Mouse (Mus musculus) embryonic facial prominence, embryonic 10.5 days (tissue): ENCODE results near the gene Cib4. TPM values are rescaled to one million over a fixed set of nuclear protein-coding genes. Genes with fewer than 3 reads are reported as not detected.

Source experiments
- DNase-seq: peaks from one replicate; pipeline ENCODE4 v3.0.0-alpha.2; 2017; ENCODE audit warnings: low spot score
- H3K27ac ChIP-seq: fragments of 300-500 bp; sonication (generic); replicated peaks from 2 replicates; pipeline ENCODE4 v1.5.1; 2016; ENCODE audit warnings: mild to moderate bottlenecking
- H3K27me3 ChIP-seq: fragments of 300-500 bp; sonication (generic); replicated peaks from 2 replicates; pipeline ENCODE4 v1.6.1; 2016; ENCODE audit warnings: low read depth, mild to moderate bottlenecking; ENCODE audit not compliant: poor library complexity, severe bottlenecking
- H3K36me3 ChIP-seq: fragments of 300-500 bp; sonication (generic); replicated peaks from 2 replicates; pipeline ENCODE4 v1.6.1; 2016; ENCODE audit warnings: mild to moderate bottlenecking, moderate library complexity
- H3K4me1 ChIP-seq: fragments of 300-500 bp; sonication (generic); 2 replicates; pipeline ENCODE4 v1.6.1; 2016
- H3K4me3 ChIP-seq: fragments of 300-500 bp; sonication (generic); 2 replicates; pipeline ENCODE4 v1.5.1; 2016; ENCODE audit warnings: mild to moderate bottlenecking, moderate library complexity
- H3K9me3 ChIP-seq: fragments of 300-500 bp; sonication (generic); 2 replicates; pipeline ENCODE4 v1.6.1; 2016; ENCODE audit warnings: mild to moderate bottlenecking
- WGBS: fragments of 180-500 bp; shearing (Covaris S2); methylation state at CpG from one replicate; pipeline ENCODE4 v1.1.7; 2016; 5-methylcytosine and 5-hydroxymethylcytosine counted together
- polyA plus RNA-seq: library from polyadenylated mRNA; unstranded; fragments of >200 nt; fragmentation: Nextera tagmentation; extraction: Ambion mirVana; gene quantifications from 2 replicates; pipeline ENCODE4 v1.2.1, GENCODE M21; 2016

Gene Cib4
- polyA plus RNA-seq: not detected in 2 replicates

- no peak within 1 kb of the TSS for H3K4me3 ChIP-seq
- 38% methylated on average over 2 of the region's 2 CpGs for WGBS
- DNase-seq: peak; percentile 27
Observed at GRCm38 (mm10) chr5:30545698-30546097, at the start of gene Cib4. Gene Cib4 (minus strand): TSS chr5:30545836.

DNA sequence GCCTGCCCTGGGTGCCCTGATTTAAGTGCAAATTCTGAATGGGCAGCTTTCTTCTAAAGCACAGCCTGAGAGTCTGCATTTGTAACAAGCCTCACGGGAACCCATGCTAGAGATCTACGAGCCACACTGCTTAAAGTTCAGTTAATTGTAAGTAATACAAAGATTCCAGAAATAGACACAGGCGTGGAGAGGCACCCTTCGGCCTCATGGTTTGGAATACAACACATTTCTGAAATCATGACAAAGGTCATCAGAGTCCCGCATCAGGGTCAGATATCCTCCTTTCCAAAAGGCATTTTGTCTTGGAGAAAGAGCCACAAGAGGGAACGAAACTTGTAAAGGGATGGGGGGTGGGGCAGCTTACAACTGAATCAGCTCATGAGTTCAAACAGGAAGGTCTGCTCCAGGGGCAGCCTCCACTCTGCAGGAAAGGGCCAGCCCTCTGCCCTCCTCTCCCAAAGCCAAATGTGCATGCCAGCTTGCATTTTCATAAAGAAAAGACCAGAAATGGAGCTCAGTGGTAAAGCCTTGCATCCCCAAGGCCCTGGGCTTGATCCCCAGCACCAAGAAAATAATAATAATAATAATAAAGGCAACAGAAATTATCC, 49.4 kb upstream of the Cib4 start:
- 38% methylated on average over 6 of the region's 6 CpGs for WGBS
- H3K36me3 ChIP-seq: no peaks in the 10 kb centered on the region
- no peak overlapping the region for H3K4me3 ChIP-seq
- peaks cover 24% of the 10 kb centered on the region for H3K27me3 ChIP-seq
- no peak overlapping the region; the same call in 1 of the 2 replicates for H3K27ac ChIP-seq
- H3K4me1 ChIP-seq: peaks cover 28% of the 10 kb centered on the region
- H3K9me3 ChIP-seq: no peaks in the 10 kb centered on the region
- no peak for DNase-seq

More at GRCm38 (mm10) chr5:30545698-30546097, at the start of gene Cib4:
- Histone ChIP-seq H3K9me3 (no peaks in the 10 kb centered on the region), H3K4me1 (peaks cover 10% of the 10 kb centered on the region), H3K27ac (no peak within 1 kb of the TSS), H3K27me3 (no peaks in the 10 kb centered on the region), H3K36me3 (no peaks in the 10 kb centered on the region)

DNA sequence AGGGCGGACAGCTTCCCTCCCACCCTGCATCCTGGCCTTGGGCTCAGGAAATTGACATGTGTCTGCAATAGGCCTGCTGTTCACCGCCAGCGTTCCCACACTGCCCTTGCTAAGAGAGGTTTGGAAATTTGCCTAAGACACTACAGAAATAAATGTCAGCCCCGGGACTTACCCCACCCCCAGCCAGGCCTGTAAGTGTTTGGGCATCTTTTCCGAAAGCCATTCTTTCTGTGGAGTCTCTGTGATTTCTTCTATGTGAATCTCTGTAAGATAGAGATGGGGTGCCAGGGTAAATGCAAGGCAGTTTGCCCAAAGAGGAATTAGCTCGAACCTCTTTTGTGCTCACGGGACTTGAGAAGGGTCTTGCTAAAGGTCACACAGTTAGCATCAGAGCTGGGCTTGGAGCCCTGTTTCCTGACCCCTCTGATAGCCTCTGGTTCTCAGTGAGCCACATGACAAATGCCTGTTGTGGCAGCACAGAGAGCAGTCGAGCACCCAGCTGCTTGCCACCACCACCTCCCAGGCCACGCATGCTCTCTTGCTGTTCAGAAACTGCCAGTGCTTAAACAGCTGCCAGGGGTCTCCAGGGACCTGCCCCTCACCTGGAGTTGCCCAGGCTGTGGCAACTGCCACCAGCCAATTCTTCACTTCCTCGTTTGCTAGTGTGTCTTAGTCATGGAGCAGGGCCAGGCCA, 48.3 kb upstream of the Cib4 start:
- peaks cover 35% of the 10 kb centered on the region for H3K27me3 ChIP-seq

GRCm38 (mm10) chr5:30593360-30593759, 47.7 kb upstream of the Cib4 start:
- Histone ChIP-seq H3K9me3 (no peaks in the 10 kb centered on the region), H3K27ac (no peak overlapping the region), H3K27me3 (peaks cover 41% of the 10 kb centered on the region), H3K4me1 (peaks cover 38% of the 10 kb centered on the region), H3K4me3 (no peak overlapping the region), H3K36me3 (no peaks in the 10 kb centered on the region)
- WGBS: 80% methylated on average over 11 of the region's 11 CpGs
- DNase-seq: no peak

More for the DNA sequence above, 48.3 kb upstream of the Cib4 start:
- Histone ChIP-seq H3K27ac (no peak overlapping the region), H3K36me3 (no peaks in the 10 kb centered on the region), H3K9me3 (no peaks in the 10 kb centered on the region), H3K4me1 (peaks cover 32% of the 10 kb centered on the region), H3K4me3 (no peak overlapping the region)
- peak; percentile 14 for DNase-seq
- WGBS: 39% methylated on average over 10 of the region's 10 CpGs

- H3K27ac ChIP-seq: no peak overlapping the region
- DNase-seq: no peak
- H3K9me3 ChIP-seq: no peaks in the 10 kb centered on the region
- H3K4me1 ChIP-seq: peaks cover 48% of the 10 kb centered on the region
- H3K36me3 ChIP-seq: no peaks in the 10 kb centered on the region
- peaks cover 50% of the 10 kb centered on the region for H3K27me3 ChIP-seq
- WGBS: 83% methylated on average over 11 of the region's 11 CpGs
- H3K4me3 ChIP-seq: no peak overlapping the region
Observed at GRCm38 (mm10) chr5:30592279-30592980, 46.8 kb upstream of the Cib4 start.

DNA sequence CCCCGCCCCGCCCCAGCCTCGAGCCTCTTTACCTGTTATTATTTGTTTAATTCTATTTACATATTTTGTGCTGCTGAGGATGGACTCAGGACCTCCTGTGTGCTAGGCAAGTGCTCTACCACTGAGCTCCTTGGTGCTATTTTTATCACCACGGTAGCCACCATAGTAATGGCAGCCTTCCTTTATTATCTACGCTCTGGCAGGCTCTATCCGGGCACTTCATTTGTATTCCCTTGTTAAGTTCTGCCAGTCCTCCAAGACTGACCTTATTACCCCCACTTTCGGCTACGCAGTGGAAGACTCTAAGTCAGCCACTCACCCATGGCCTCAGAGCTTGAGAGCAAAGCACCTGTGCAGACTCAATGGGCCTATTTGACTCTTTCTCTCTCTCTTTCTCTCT, 46.1 kb upstream of the Cib4 start:
- H3K27ac ChIP-seq: no peak overlapping the region
- H3K4me1 ChIP-seq: peaks cover 49% of the 10 kb centered on the region
- WGBS: 88% methylated on average over 8 of the region's 8 CpGs
- H3K27me3 ChIP-seq: peaks cover 57% of the 10 kb centered on the region
- no peak overlapping the region for H3K4me3 ChIP-seq
- no peak for DNase-seq
- H3K9me3 ChIP-seq: no peaks in the 10 kb centered on the region
- no peaks in the 10 kb centered on the region for H3K36me3 ChIP-seq

DNA sequence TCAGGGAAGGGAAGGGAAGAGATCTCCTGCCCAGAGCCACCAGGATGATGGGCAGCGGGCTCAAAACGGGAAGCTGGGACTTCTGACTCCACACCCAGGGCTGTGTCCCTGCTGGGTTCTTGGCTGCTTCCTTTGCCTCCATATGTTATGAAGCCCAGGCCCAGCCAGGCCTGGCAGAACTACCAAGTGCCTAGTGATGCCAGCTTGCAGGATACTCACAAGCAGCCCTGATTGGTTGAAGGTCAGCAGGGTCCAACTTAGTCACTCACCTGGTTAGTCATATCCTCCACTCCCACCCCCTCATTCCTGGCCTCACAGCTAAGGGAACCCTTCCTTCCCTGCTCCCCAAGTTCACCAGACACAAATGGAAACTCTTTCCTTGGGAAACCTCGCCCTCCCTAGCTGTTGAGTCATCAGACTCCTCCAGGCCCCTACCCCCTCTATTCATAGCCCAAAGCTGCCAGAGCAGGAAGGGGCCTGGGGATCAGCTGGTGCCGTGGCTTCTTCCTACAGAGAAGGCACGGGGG, 45.6 kb upstream of the Cib4 start:
- no peaks in the 10 kb centered on the region for H3K9me3 ChIP-seq
- peaks cover 49% of the 10 kb centered on the region for H3K4me1 ChIP-seq
- WGBS: 63% methylated on average over 5 of the region's 5 CpGs
- DNase-seq: no peak
- no peaks in the 10 kb centered on the region for H3K36me3 ChIP-seq
- no peak overlapping the region for H3K27ac ChIP-seq
- no peak overlapping the region for H3K4me3 ChIP-seq
- peaks cover 62% of the 10 kb centered on the region for H3K27me3 ChIP-seq

DNA sequence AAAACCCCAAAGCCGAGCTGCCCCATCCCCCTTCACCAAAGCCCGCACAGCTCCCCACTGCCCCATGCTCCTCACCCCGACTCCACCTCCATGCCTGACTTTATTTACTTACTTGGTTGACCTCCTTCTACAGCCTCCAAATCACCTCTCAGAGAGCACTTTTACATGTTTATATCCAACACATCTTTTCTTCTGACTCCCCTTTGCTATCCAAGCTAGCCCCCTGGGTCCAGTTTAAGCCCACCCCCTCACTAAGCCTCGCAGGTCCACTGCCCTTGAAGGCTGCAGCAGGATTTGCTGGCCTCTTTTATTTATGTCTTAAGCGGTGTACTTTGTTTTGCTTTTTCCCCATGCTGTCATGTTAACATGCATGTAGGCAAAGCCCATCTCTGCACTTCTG, 44.6 kb upstream of the Cib4 start:
- Histone ChIP-seq H3K4me3 (no peak overlapping the region), H3K27me3 (peaks cover 72% of the 10 kb centered on the region)
- 79% methylated on average over 5 of the region's 5 CpGs for WGBS

DNA sequence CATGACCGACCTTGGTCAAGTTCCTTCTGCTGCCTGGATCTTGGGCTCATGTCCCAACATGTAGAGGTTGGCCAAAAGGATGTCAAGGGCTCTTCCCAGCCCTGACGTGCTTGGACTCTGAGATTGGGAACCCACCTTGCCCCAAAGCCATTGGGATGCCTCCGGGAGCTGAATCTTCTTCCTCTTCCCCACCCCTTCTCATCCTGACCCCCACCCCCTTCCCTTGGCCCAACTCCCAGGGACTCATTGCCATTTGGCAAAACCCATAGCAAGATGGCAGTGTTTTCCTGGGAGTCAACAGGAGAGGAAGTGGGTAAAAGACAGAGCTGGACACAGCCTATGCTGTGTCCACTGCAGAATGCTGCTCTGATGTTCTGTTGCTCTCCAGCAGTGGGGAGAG, 43.9 kb upstream of the Cib4 start:
- Histone ChIP-seq H3K9me3 (no peaks in the 10 kb centered on the region), H3K4me3 (no peak overlapping the region), H3K27me3 (peaks cover 79% of the 10 kb centered on the region), H3K36me3 (no peaks in the 10 kb centered on the region), H3K27ac (no peak overlapping the region), H3K4me1 (peaks cover 35% of the 10 kb centered on the region)
- WGBS: 78% methylated on average over 3 of the region's 3 CpGs
- no peak for DNase-seq

More for the DNA sequence above, 44.6 kb upstream of the Cib4 start:
- Histone ChIP-seq H3K27ac (no peak overlapping the region), H3K36me3 (no peaks in the 10 kb centered on the region), H3K4me1 (peaks cover 42% of the 10 kb centered on the region), H3K9me3 (no peaks in the 10 kb centered on the region)
- no peak for DNase-seq

DNA sequence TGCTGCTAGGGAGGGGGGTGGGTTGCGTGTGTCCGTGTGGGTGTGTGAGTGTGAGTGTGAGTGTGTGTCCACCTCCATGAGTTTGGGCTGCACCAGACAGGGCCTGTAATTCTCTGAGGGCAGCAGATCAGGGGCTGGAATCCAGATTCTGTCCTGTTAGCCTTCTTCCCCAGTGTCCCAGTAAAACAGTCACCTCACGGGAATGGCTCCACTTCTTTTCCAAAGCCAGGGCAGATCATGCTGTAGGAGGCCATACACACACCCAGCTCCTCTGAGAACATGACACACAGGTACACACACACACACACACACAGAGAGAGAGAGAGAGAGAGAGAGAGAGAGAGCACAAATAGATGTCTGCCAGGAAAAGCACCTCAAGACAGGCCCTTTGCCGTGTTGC, 43.4 kb upstream of the Cib4 start:
- WGBS: 46% methylated on average over 4 of the region's 4 CpGs
- no peak for DNase-seq

DNA sequence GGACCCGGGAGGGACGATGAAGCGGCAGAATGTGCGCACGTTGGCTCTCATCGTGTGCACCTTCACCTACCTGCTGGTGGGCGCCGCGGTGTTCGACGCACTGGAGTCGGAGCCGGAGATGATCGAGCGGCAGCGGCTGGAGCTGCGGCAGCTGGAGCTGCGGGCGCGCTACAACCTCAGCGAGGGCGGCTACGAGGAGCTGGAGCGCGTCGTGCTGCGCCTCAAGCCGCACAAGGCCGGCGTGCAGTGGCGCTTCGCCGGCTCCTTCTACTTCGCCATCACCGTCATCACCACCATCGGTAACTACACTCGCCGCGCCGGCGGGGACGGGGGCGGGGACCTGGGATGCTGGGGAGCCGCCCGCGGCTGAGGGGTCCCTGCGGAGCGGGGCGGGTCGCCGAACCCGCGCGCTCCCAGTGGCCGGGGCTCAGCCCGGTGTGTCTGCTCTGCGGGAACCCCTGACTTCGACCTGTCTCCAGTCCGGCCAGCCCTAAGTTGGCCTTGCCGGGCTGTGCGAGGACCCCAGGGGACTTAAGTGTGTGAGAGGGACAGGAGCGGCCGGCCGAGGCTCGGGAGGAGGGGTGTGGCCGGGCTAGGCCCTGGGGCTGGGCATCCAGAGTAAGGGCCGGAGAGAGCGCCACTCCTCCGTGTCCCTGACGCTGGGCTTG, 42.8 kb upstream of the Cib4 start:
- Histone ChIP-seq H3K4me3 (peak overlapping the region; percentile 62), H3K27me3 (peaks cover 89% of the 10 kb centered on the region), H3K9me3 (no peaks in the 10 kb centered on the region), H3K4me1 (peaks cover 24% of the 10 kb centered on the region), H3K27ac (no peak overlapping the region), H3K36me3 (no peaks in the 10 kb centered on the region)
- no peak for DNase-seq
- under 1% methylated on average over 70 of the region's 70 CpGs for WGBS

More for the DNA sequence above, 43.4 kb upstream of the Cib4 start:
- no peak overlapping the region for H3K27ac ChIP-seq
- peaks cover 83% of the 10 kb centered on the region for H3K27me3 ChIP-seq
- no peaks in the 10 kb centered on the region for H3K36me3 ChIP-seq
- H3K4me3 ChIP-seq: peak overlapping the region; percentile 62
- H3K9me3 ChIP-seq: no peaks in the 10 kb centered on the region
- H3K4me1 ChIP-seq: peaks cover 30% of the 10 kb centered on the region

GRCm38 (mm10) chr5:30587681-30588300, 42.2 kb upstream of the Cib4 start, which contains the start of gene Kcnk3:
Gene Kcnk3 (plus strand): TSS chr5:30588170.
- Histone ChIP-seq H3K36me3 (no peaks in the 10 kb centered on the region), H3K4me1 (peaks cover 21% of the 10 kb centered on the region), H3K27ac (no peak within 1 kb of the TSS), H3K27me3 (peaks cover 91% of the 10 kb centered on the region), H3K9me3 (no peaks in the 10 kb centered on the region), H3K4me3 (peak within 1 kb of the TSS; percentile 62)
- WGBS: 3% methylated on average over 52 of the region's 54 CpGs
- peak; percentile 85 for DNase-seq
